Mouse (Mus musculus) gastrocnemius, postnatal 4 days (tissue): ENCODE results near the gene Nptx1. TPM values are rescaled to one million over a fixed set of nuclear protein-coding genes. Genes with fewer than 3 reads are reported as not detected.

Source experiments
- DNase-seq, 2 experiments: peaks; one replicate each; pipeline ENCODE4 v3.0.0; 2021 to 2022; ENCODE audit warnings: low spot score in 2 of 2, mixed read lengths in 2 of 2
- total RNA-seq, 2 experiments: library from RNA; stranded (reverse); gene quantifications; 2 replicates each; pipeline ENCODE4 v1.2.3; 2021

Gene Nptx1
- total RNA-seq, 2 experiments from 2014 or later: 0.67 to 0.88 TPM

- DNase-seq: peak; percentile 59 to 82
Observed at GRCm38 (mm10) chr11:119524545-119524949, 23.0 kb downstream of the Nptx1 start.

GRCm38 (mm10) chr11:119523392-119523791 is 24.2 kb downstream of the Nptx1 start:
- DNase-seq: no peak

GRCm38 (mm10) chr11:119522779-119523178 is 24.8 kb downstream of the Nptx1 start:
- DNase-seq: no peak

GRCm38 (mm10) chr11:119521920-119522710 is 25.4 kb downstream of the Nptx1 start:
- no peak for DNase-seq

GRCm38 (mm10) chr11:119520713-119521063 is 26.9 kb downstream of the Nptx1 start:
- no peak for DNase-seq

GRCm38 (mm10) chr11:119520005-119520712 is 27.4 kb downstream of the Nptx1 start:
- DNase-seq: no peak

GRCm38 (mm10) chr11:119519387-119519786 is 28.2 kb downstream of the Nptx1 start:
- DNase-seq: no peak

- DNase-seq: no peak
Observed at GRCm38 (mm10) chr11:119516677-119517361, 30.7 kb downstream of the Nptx1 start.

GRCm38 (mm10) chr11:119515823-119516676 is 31.5 kb downstream of the Nptx1 start:
- no peak for DNase-seq

- DNase-seq: no peak
Observed at GRCm38 (mm10) chr11:119514967-119515636, 32.5 kb downstream of the Nptx1 start.

GRCm38 (mm10) chr11:119514108-119514860 is 33.3 kb downstream of the Nptx1 start:
- DNase-seq: no peak

GRCm38 (mm10) chr11:119513038-119513659 is 34.4 kb downstream of the Nptx1 start:
- no peak for DNase-seq

- no peak for DNase-seq
Observed at GRCm38 (mm10) chr11:119509165-119509776, 38.3 kb downstream of the Nptx1 start.

GRCm38 (mm10) chr11:119507772-119508171 is 39.8 kb downstream of the Nptx1 start:
- DNase-seq: no peak

GRCm38 (mm10) chr11:119506386-119506785 is 41.2 kb downstream of the Nptx1 start:
- DNase-seq: no peak

- DNase-seq: peak; percentile 67 to 73
Observed at GRCm38 (mm10) chr11:119503675-119504074, 43.9 kb downstream of the Nptx1 start.

GRCm38 (mm10) chr11:119500011-119500410 is 47.5 kb downstream of the Nptx1 start:
- no peak for DNase-seq

- DNase-seq: no peak
Observed at GRCm38 (mm10) chr11:119499297-119499696, 48.3 kb downstream of the Nptx1 start.

- DNase-seq: no peak
Observed at GRCm38 (mm10) chr11:119497451-119497850, 50.1 kb downstream of the Nptx1 start.
